Mouse (Mus musculus): Measurements from ENCODE around the gene Zcchc8.

Gene Zcchc8

GRCm38 (mm10) chr5:123683377-123684220 is 37.3 kb downstream of the Zcchc8 start:
- peak; percentile 71 for DNase-seq (ENCODE audit: low read depth, low spot score)

- DNase-seq (ENCODE audit: low read depth, low spot score), result peak; percentile 59
Measured at GRCm38 (mm10) chr5:123683043-123683376, 37.9 kb downstream of the Zcchc8 start.

- peak; percentile 65 for DNase-seq (ENCODE audit: low read depth, low spot score)
Measured at GRCm38 (mm10) chr5:123682372-123682771, 38.5 kb downstream of the Zcchc8 start.

- no peak for DNase-seq (ENCODE audit: low read depth, low spot score)
Measured at GRCm38 (mm10) chr5:123679546-123680263, 41.2 kb downstream of the Zcchc8 start.

GRCm38 (mm10) chr5:123679106-123679505 is 41.8 kb downstream of the Zcchc8 start:
- DNase-seq (ENCODE audit: low read depth, low spot score), result no peak

GRCm38 (mm10) chr5:123675717-123676116 is 45.2 kb downstream of the Zcchc8 start:
- DNase-seq (ENCODE audit: low read depth, low spot score), result no peak

- DNase-seq (ENCODE audit: low read depth, low spot score), result peak; percentile 78
Measured at GRCm38 (mm10) chr5:123675221-123675620, 45.7 kb downstream of the Zcchc8 start.

GRCm38 (mm10) chr5:123671473-123671820 is 49.5 kb downstream of the Zcchc8 start:
- no peak for DNase-seq (ENCODE audit: low read depth, low spot score)

- peak; percentile 98 for DNase-seq (ENCODE audit: low read depth, low spot score)
Measured at GRCm38 (mm10) chr5:123670800-123671472, 50.0 kb downstream of the Zcchc8 start.

- no peak for DNase-seq (ENCODE audit: low read depth, low spot score)
Measured at GRCm38 (mm10) chr5:123669991-123670799, 50.7 kb downstream of the Zcchc8 start.

- DNase-seq (ENCODE audit: low read depth, low spot score), result no peak
Measured at GRCm38 (mm10) chr5:123667915-123668314, 53.0 kb downstream of the Zcchc8 start.

- DNase-seq (ENCODE audit: low read depth, low spot score), result peak; percentile 72
Measured at GRCm38 (mm10) chr5:123665956-123666355, 54.9 kb downstream of the Zcchc8 start.

GRCm38 (mm10) chr5:123664329-123664728 is 56.6 kb downstream of the Zcchc8 start:
- peak; percentile 58 for DNase-seq (ENCODE audit: low read depth, low spot score)

- peak; percentile 69 for DNase-seq (ENCODE audit: low read depth, low spot score)
Measured at GRCm38 (mm10) chr5:123662059-123662458, 58.8 kb downstream of the Zcchc8 start.

- peak; percentile 77 for DNase-seq (ENCODE audit: low read depth, low spot score)
Measured at GRCm38 (mm10) chr5:123661602-123662001, 59.3 kb downstream of the Zcchc8 start.

GRCm38 (mm10) chr5:123657651-123658050 is 63.2 kb downstream of the Zcchc8 start:
- DNase-seq (ENCODE audit: low read depth, low spot score), result no peak

GRCm38 (mm10) chr5:123654937-123655336 is 66.0 kb downstream of the Zcchc8 start:
- DNase-seq (ENCODE audit: low read depth, low spot score), result no peak

- no peak for DNase-seq (ENCODE audit: low read depth, low spot score)
Measured at GRCm38 (mm10) chr5:123653287-123653801, 67.6 kb downstream of the Zcchc8 start.

GRCm38 (mm10) chr5:123650825-123651224 is 70.1 kb downstream of the Zcchc8 start:
- no peak for DNase-seq (ENCODE audit: low read depth, low spot score)

Data from skeletal muscle tissue, adult 2 months (tissue).